Mouse (Mus musculus): ENCODE measurements around the gene Gm10424.
"Not testable (repeated sequence)": the region's sequence is repeated elsewhere in the genome, so short reads cannot be mapped to it uniquely, and the experiment has no call there.

The Gm10424 gene

GRCm38 (mm10) chr5:95272668-95273067 lies at the start of gene Gm10424:
Gm10424 (minus strand) TSS chr5:95272768.
- DNase-seq = not testable (repeated sequence)

GRCm38 (mm10) chr5:95305611-95306010 lies 33.0 kb upstream of the Gm10424 start, which contains the start of gene Gm3259:
Gm3259 (plus strand) TSS chr5:95305911.
- not testable (repeated sequence) for DNase-seq
